ENCODE assay signal across 9 mouse cellular contexts in genomic region chr11:120239581-120239991, GRCm38 (mm10). TPM values are rescaled to one million over a fixed set of nuclear protein-coding genes. Genes with fewer than 3 reads are reported as not detected.
DNase-seq lines count a peak whose midpoint lies in the region; ATAC-seq and TF ChIP-seq lines count a peak whose summit lies in the region.
"Had no signal": no experiment of that assay in that cellular context is flagged by ENCODE, and none has a peak within 500 bp of the region (broad histone marks: within the 10 kb centered on the region; RNA-seq: fewer than 3 reads in every experiment).

No protein-coding gene starts in this region.

- intact Hi-C loops in heart, adult 2 months (cut with DNase I): loop anchor here (1.0 to 2.0 kb wide), 3 partner anchors 8 to 67 kb away; no protein-coding TSS in a partner anchor

- 33% methylated on average over 11 of the region's 11 CpGs for WGBS in heart, adult 2 months
- 3% methylated on average over 11 of the region's 11 CpGs for WGBS in hindbrain, embryonic 12.5 days
- 6% methylated on average over 11 of the region's 11 CpGs for WGBS in midbrain, embryonic 15.5 days

- no peaks in the 10 kb centered on the region for H3K9me3 ChIP-seq in hindbrain, embryonic 12.5 days (replicated peaks)
- no peaks in the 10 kb centered on the region for H3K9me3 ChIP-seq in midbrain, embryonic 15.5 days

- H3K9ac ChIP-seq in heart, adult 2 months (ENCODE audit: low read depth, low read length): no peak overlapping the region
- peak overlapping the region; percentile 100 for H3K9ac ChIP-seq in hindbrain, embryonic 12.5 days
- peak overlapping the region; percentile 99 for H3K9ac ChIP-seq in midbrain, embryonic 15.5 days

- no peaks in the 10 kb centered on the region for H3K27me3 ChIP-seq in heart, adult 2 months (ENCODE audit: control insufficient read depth, insufficient read depth, low read length)
- no peaks in the 10 kb centered on the region for H3K27me3 ChIP-seq in hindbrain, embryonic 12.5 days
- H3K27me3 ChIP-seq in midbrain, embryonic 15.5 days (replicated peaks): no peaks in the 10 kb centered on the region

- peak overlapping the region; percentile 73 for H3K4me2 ChIP-seq in hindbrain, embryonic 12.5 days (replicated peaks)
- peak overlapping the region; percentile 88 for H3K4me2 ChIP-seq in midbrain, embryonic 15.5 days

- no peaks in the 10 kb centered on the region; the same call in 1 of the 2 replicates for H3K79me2 ChIP-seq in heart, adult 2 months (replicated peaks; ENCODE audit: control insufficient read depth, insufficient read depth, low read length)

- peak overlapping the region; percentile 93 for H3K27ac ChIP-seq in heart, adult 2 months
- peak overlapping the region; percentile 78 for H3K27ac ChIP-seq in brown adipose tissue, adult 24 weeks (replicated peaks; ENCODE audit: low read depth, low read length)
- peak overlapping the region; percentile 99 for H3K27ac ChIP-seq in hindbrain, embryonic 12.5 days
- peak overlapping the region; percentile 82 for H3K27ac ChIP-seq in midbrain, embryonic 15.5 days

- H3K36me3 ChIP-seq in heart, adult 2 months (ENCODE audit: control insufficient read depth, insufficient read depth, low read length): peaks cover 7% of the 10 kb centered on the region; the same call in 1 of the 2 replicates
- 0 out of 2 replicates have a peak, but pooled peaks cover 10% of the 10 kb centered on the region for H3K36me3 ChIP-seq in hindbrain, embryonic 12.5 days
- H3K36me3 ChIP-seq in midbrain, embryonic 15.5 days (replicated peaks): no peaks in the 10 kb centered on the region

- ATAC-seq in hindbrain, embryonic 12.5 days (ENCODE audit: low FRiP score): no peak
- no peak for ATAC-seq in midbrain, embryonic 15.5 days (replicated peaks)
- ATAC-seq in megakaryocyte progenitor cell, adult 5-6 weeks (replicated peaks; ENCODE audit: poor library complexity): no peak

- H3K4me1 ChIP-seq in heart, adult 2 months (ENCODE audit: control insufficient read depth, insufficient read depth, low read length): peaks cover 25% of the 10 kb centered on the region
- peaks cover 38% of the 10 kb centered on the region for H3K4me1 ChIP-seq in brown adipose tissue, adult 24 weeks (ENCODE audit: control insufficient read depth, insufficient read depth, insufficient read length, low read length)
- peaks cover 59% of the 10 kb centered on the region for H3K4me1 ChIP-seq in hindbrain, embryonic 12.5 days
- peaks cover 61% of the 10 kb centered on the region for H3K4me1 ChIP-seq in midbrain, embryonic 15.5 days

- no peak for TF ChIP-seq EP300 in heart, adult 2 months (IDR thresholded peaks at IDR 0.05; ENCODE audit: insufficient read depth, low read depth, low read length)

- TF ChIP-seq CTCF in heart, adult 2 months (IDR thresholded peaks at IDR 0.05): no peak

- TF ChIP-seq POLR2A in heart, adult 2 months (IDR thresholded peaks at IDR 0.05; ENCODE audit: insufficient read depth, low read depth, low read length): no peak

- DNase-seq in heart, adult 2 months: no peak
- DNase-seq in heart, adult 8-10 months (ENCODE audit: low spot score): no peak
- no peak for DNase-seq in frontal cortex, adult 2 months (ENCODE audit: extremely low spot score in 1 of 2, low spot score in 1 of 2)
- DNase-seq in thymus, postnatal 36 days: no peak

- H3K4me3 ChIP-seq in heart, adult 2 months: peak overlapping the region; percentile 3; the same call in 1 of the 2 replicates
- peak overlapping the region; percentile 17 for H3K4me3 ChIP-seq in brown adipose tissue, adult 24 weeks (ENCODE audit: insufficient read depth, low read depth, low read length)
- H3K4me3 ChIP-seq in hindbrain, embryonic 12.5 days: peak overlapping the region; percentile 79
- H3K4me3 ChIP-seq in midbrain, embryonic 15.5 days: peak overlapping the region; percentile 92
- H3K4me3 ChIP-seq: erythroblast, embryonic 14.5 days had no signal

RNA-seq across cellular contexts. Expression of gene Bahcc1, which starts 6.8 kb away (rescaled TPM):
- 1 to 10 TPM; 5.4 to 9.7 TPM for total RNA-seq in heart, adult 2 months (2021)
- 5.9 and 6.4 TPM in 2 replicates for polyA plus RNA-seq in heart, adult 2 months (2012; rRNA removed)
- 10 to 100 TPM in 2 of 4 experiments, 1 to 10 TPM in 2; 6.2 to 12.6 (median 9.3) TPM for total RNA-seq in heart, adult 8-10 months (2022)
- polyA plus RNA-seq in brown adipose tissue, adult 24 weeks (2012; ENCODE audit: insufficient read depth, insufficient read length, missing spikeins): 5.7 and 5.9 TPM in 2 replicates
- 21.9 and 23.8 TPM in 2 replicates for polyA plus RNA-seq in hindbrain, embryonic 12.5 days (2016; fragmentation: Nextera tagmentation; extraction: Ambion mirVana)
- 16.2 and 16.7 TPM in 2 replicates for polyA plus RNA-seq in midbrain, embryonic 15.5 days (2015; fragmentation: Nextera tagmentation; extraction: Ambion mirVana)
- total RNA-seq in megakaryocyte progenitor cell, adult 5-6 weeks (2015): 12.1 and 17.2 TPM in 2 replicates
- total RNA-seq in megakaryocyte progenitor cell, adult 5-6 weeks (2017): 3.9 and 5.4 TPM in 2 replicates
- 16.9 and 17.2 TPM in 2 replicates for polyA plus RNA-seq in frontal cortex, adult 2 months (2012; rRNA removed)

Comparison
In these comparisons a context has a peak if more than half of its experiments do, and no peak if none do; other contexts are left out.
1. H3K4me3 ChIP-seq: peak in every context shown above with its lines; median percentile 92 in midbrain, embryonic 15.5 days; 79 in hindbrain, embryonic 12.5 days; 17 in brown adipose tissue, adult 24 weeks; 3 in heart, adult 2 months.